Mouse (Mus musculus) liver, postnatal 0 days (tissue): Measurements from ENCODE around the gene Urod. TPM values are rescaled to one million over a fixed set of nuclear protein-coding genes. Genes with fewer than 3 reads are reported as not detected.
A peak's percentile ranks its signal among the peaks of the same experiment; 100 is the strongest.

ENCODE experiments used
- ATAC-seq: fragments of 200-750 bp; cut with Nextera tagmentation; 2 replicates; pipeline ENCODE4 v1.8.0; 2017; ENCODE audit warnings: mild to moderate bottlenecking, moderate library complexity
- DNase-seq: peaks from one replicate; pipeline ENCODE4 v3.0.0-alpha.2; 2016
- H3K27ac ChIP-seq: fragments of 300-500 bp; sonication (generic); 2 replicates; pipeline ENCODE4 v1.5.1; 2014; ENCODE audit warnings: antibody characterized with exemption, moderate library complexity, mild to moderate bottlenecking, low read depth
- H3K27me3 ChIP-seq: fragments of 300-500 bp; sonication (generic); 2 replicates; pipeline ENCODE4 v1.6.1; 2014; ENCODE audit warnings: low read length, control low read depth, mixed read lengths; ENCODE audit not compliant: insufficient read depth
- H3K36me3 ChIP-seq: fragments of 300-500 bp; sonication (generic); replicated peaks from 2 replicates; pipeline ENCODE4 v1.6.1; 2014; ENCODE audit warnings: mild to moderate bottlenecking, control low read depth, low read length, moderate library complexity, mixed read lengths; ENCODE audit not compliant: insufficient read depth
- H3K4me1 ChIP-seq: fragments of 300-500 bp; sonication (generic); 2 replicates; pipeline ENCODE4 v1.6.1; 2014; ENCODE audit warnings: antibody characterized with exemption, mild to moderate bottlenecking, control low read depth; ENCODE audit not compliant: insufficient read depth
- H3K4me2 ChIP-seq: fragments of 300-500 bp; sonication (generic); 2 replicates; pipeline ENCODE4 v1.6.1; 2014; ENCODE audit warnings: low read depth, mild to moderate bottlenecking, low read length, moderate library complexity, mixed read lengths
- H3K4me3 ChIP-seq: fragments of 300-500 bp; sonication (generic); 2 replicates; pipeline ENCODE4 v1.5.1; 2014; ENCODE audit warnings: low read depth, low read length
- H3K9ac ChIP-seq: fragments of 300-500 bp; sonication (generic); replicated peaks from 2 replicates; pipeline ENCODE4 v1.6.1; 2014; ENCODE audit warnings: mild to moderate bottlenecking, moderate library complexity
- H3K9me3 ChIP-seq: fragments of 300-500 bp; sonication (generic); 2 replicates; pipeline ENCODE4 v1.6.1; 2016; ENCODE audit warnings: mild to moderate bottlenecking, control low read depth, low read length, mixed read lengths
- CTCF ChIP-seq: sonication (generic); IDR thresholded peaks from 2 replicates; pipeline ENCODE4 v1.5.1; 2016; ENCODE audit warnings: antibody characterized with exemption, low read depth
- EP300 ChIP-seq: IDR thresholded peaks from 2 replicates; pipeline ENCODE4 v1.6.1; 2016; ENCODE audit warnings: antibody characterized with exemption, low read depth, mild to moderate bottlenecking
- WGBS: fragments of 180-500 bp; shearing (Covaris S2); extraction: QIAGEN DNeasy Blood & Tissue Kit; methylation state at CpG from one replicate; pipeline ENCODE4 v1.1.7; 2014; ENCODE audit not compliant: insufficient replicate concordance; 5-methylcytosine and 5-hydroxymethylcytosine counted together
- polyA plus RNA-seq: library from polyadenylated mRNA; unstranded; fragments of >200 nt; fragmentation: Nextera tagmentation; extraction: Ambion mirVana; gene quantifications from 2 replicates; pipeline ENCODE4 v1.2.1, GENCODE M21; 2015

Urod gene
- 245 and 255 TPM in 2 replicates for polyA plus RNA-seq

DNA sequence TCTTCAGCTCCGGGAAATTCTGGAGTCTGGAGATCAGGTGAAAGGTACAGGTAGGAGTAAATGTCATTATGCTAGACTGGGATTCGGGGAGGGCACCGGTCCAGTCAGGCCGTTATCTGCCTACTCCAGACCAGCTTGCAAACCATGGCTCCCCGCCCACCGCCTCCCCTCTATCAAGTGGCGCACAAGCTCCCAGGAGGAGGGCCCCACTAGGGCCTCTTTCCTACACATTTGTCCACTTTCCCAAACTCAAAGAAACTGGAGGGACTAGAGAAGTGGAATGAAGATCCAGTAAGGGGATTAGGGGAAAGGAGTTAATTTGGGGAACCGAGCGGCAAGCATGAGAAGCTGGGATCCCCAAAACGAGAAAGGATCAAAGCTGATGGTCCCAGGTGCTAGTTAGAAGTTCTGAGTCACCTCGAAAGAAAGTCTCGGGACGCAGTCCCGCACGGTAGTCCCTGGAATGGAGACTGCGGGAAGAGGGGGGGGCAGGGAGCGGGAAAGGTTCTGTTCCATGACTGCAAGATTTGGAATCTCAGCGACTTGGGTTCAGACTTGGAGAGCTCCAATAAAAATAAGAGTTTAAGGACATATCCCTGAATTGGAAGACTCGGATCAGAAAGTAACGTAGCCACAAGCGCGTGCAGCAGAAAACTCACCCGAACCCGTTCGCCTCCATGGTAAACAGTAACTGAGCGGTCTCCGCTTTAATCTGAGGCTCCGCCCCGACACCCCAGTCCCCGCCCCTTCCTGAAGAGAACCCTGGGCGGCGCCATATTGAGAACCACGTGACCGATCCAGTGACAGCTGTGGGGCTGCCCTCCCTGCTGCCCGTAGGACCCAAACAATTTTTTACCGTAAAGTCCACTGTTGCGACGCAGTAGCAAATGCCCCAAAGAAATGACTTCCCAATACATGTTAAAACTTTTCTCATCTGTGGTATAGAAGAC, at the start of gene Urod:
TSS of gene Urod (minus strand) at position 742 of the 950 bp plus-strand sequence.
- ATAC-seq (peak; percentile 92), DNase-seq (peak; percentile 96)
- under 1% methylated on average over 38 of the region's 38 CpGs for WGBS
- no peaks in the 10 kb centered on the region for H3K9me3 ChIP-seq
- H3K36me3 ChIP-seq = peaks cover 41% of the 10 kb centered on the region
- peak within 1 kb of the TSS; percentile 91 for H3K27ac ChIP-seq
- H3K4me1 ChIP-seq = peaks cover 24% of the 10 kb centered on the region
- H3K9ac ChIP-seq = peak within 1 kb of the TSS; percentile 96
- peak within 1 kb of the TSS; percentile 99 for H3K4me3 ChIP-seq
- TF ChIP-seq EP300 (peak; percentile 91), CTCF (peak; percentile 12; the same call in 1 of the 2 replicates)
- H3K4me2 ChIP-seq = peak within 1 kb of the TSS; percentile 98
- no peaks in the 10 kb centered on the region for H3K27me3 ChIP-seq

DNA sequence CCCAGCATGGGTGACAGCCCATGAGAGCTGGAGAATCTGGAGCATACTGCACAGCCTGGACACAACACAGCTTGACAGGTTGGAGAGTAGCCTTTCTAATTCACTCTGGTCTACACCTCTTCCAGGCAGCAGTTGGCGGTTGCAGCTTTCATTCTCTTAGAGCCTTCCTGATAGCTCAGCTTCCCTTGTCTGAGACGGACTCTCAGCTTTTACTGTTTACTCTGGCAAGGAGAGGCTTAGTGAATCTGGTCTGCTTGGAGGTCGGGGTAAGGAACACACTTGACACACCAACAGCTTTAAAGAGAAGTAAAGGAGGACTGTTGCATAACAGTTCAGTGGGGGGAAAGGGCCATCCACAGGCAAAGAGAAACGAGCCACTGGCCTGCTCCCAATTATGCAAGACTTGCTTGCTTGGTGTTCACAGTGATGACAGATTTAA, 47.1 kb upstream of the Urod start:
- H3K9me3 ChIP-seq = no peaks in the 10 kb centered on the region
- H3K4me3 ChIP-seq = no peak overlapping the region
- H3K36me3 ChIP-seq = 0 out of 2 replicates have a peak, but pooled peaks cover 2% of the 10 kb centered on the region
- 0 out of 2 replicates have a peak overlapping the region, but pooled peaks have one; percentile 8 for H3K9ac ChIP-seq
- 0 out of 2 replicates have a peak overlapping the region, but pooled peaks have one; percentile 34 for H3K4me2 ChIP-seq
- peak overlapping the region; percentile 75 for H3K27ac ChIP-seq
- 28% methylated on average over 4 of the region's 4 CpGs for WGBS
- ATAC-seq = peak; percentile 78
- no peaks in the 10 kb centered on the region for H3K27me3 ChIP-seq
- DNase-seq = peak; percentile 59
- no peak for TF ChIP-seq CTCF
- 0 out of 2 replicates have a peak, but pooled peaks have one; percentile 32 for TF ChIP-seq EP300
- peaks cover 10% of the 10 kb centered on the region for H3K4me1 ChIP-seq

DNA sequence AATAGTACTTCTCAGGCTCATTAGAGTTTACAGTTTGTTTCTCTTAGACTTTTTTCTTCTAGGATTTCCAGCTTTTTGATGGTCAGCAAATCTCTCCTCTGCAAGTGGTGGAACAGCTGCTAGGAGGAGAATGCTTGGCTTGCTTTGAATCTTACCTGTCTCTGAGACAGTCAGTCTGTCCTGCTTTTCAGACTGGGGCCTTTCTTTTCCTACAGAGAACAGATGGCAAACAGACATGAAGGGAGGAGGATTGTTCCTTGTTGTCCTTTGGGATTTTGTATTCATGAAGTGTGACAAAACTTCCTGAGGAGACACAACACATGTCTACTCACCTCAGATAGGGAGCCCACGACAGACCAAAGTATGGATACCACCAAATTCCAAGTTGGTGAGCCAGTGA, 46.6 kb upstream of the Urod start:
- DNase-seq (no peak), ATAC-seq (no peak)
- TF ChIP-seq CTCF (no peak), EP300 (no peak)
- Histone ChIP-seq H3K36me3 (0 out of 2 replicates have a peak, but pooled peaks cover 2% of the 10 kb centered on the region), H3K9ac (0 out of 2 replicates have a peak overlapping the region, but pooled peaks have one; percentile 8), H3K4me1 (peaks cover 10% of the 10 kb centered on the region), H3K4me2 (no peak overlapping the region), H3K27ac (peak overlapping the region; percentile 75), H3K4me3 (no peak overlapping the region), H3K9me3 (no peaks in the 10 kb centered on the region), H3K27me3 (no peaks in the 10 kb centered on the region)
- WGBS = 45% methylated on average over 1 of the region's 1 CpGs

DNA sequence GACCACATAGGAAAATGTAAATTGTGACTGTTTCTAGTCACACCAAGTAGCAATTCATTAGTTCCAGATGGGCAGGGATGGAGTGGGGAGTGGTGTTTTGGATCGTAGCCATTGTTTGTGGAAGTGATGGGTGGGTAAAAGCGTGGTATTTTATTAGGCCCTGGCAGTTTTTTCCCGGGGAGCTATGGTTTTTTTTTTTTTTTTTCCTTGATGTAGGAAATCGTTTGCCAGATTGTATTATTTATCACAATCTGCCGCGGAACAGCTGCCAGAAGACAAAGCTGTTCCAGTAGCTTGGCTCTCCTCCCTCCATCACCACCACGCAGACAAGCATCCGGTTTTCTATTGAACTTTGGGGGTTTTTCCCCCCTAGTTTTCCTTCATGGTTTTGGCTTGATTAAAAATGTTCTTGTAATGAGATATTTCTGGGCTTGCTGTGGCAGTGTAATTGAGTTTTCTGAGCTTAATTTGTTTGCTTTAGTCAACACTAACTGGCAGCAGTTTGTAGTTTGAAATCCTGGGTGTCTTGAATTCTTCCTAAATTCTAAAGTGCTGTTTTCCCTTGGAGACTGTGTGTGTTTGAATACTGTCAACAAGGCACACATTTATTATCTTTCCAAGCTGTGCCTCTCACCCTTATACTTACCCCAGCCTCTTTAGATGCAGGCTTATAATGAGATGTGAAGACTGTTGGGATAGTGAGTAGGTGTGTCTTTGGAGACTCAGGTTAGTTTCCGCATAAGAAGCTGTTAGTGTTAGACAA, 45.9 kb upstream of the Urod start:
- Histone ChIP-seq H3K4me1 (peaks cover 10% of the 10 kb centered on the region), H3K4me2 (no peak overlapping the region), H3K36me3 (0 out of 2 replicates have a peak, but pooled peaks cover 2% of the 10 kb centered on the region), H3K9me3 (no peaks in the 10 kb centered on the region), H3K27me3 (no peaks in the 10 kb centered on the region), H3K27ac (0 out of 2 replicates have a peak overlapping the region, but pooled peaks have one; percentile 11), H3K4me3 (no peak overlapping the region), H3K9ac (no peak overlapping the region)
- 70% methylated on average over 9 of the region's 9 CpGs for WGBS
- TF ChIP-seq EP300 = no peak
- no peak for DNase-seq
- no peak for ATAC-seq

DNA sequence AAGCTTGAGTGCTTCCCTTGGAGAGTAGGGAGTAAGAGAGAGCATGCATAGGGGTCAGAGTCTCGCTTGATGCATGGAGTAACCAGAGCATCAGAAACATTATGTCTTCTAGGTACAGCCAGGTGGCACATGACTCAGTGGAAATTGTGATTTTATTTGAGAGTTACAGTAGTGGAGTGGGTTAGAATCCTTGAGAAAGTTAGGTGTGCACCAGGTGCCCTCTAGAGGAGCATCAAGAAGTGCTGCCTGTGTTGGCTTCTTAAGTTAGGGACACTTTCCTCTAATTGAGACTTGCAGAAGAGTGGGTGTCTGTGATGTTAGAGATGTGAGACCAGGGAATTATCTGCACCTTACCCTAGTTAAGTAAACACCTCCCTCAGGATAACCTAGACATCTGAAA, 36.9 kb upstream of the Urod start:
- Histone ChIP-seq H3K4me1 (no peaks in the 10 kb centered on the region), H3K27ac (no peak overlapping the region), H3K9ac (no peak overlapping the region), H3K27me3 (no peaks in the 10 kb centered on the region), H3K4me2 (no peak overlapping the region), H3K36me3 (peaks cover 10% of the 10 kb centered on the region; the same call in 1 of the 2 replicates), H3K9me3 (no peaks in the 10 kb centered on the region), H3K4me3 (no peak overlapping the region)
- WGBS = 89% methylated on average over 1 of the region's 1 CpGs
- DNase-seq (no peak), ATAC-seq (no peak)
- no peak for TF ChIP-seq EP300
- peak; percentile 42 for TF ChIP-seq CTCF

DNA sequence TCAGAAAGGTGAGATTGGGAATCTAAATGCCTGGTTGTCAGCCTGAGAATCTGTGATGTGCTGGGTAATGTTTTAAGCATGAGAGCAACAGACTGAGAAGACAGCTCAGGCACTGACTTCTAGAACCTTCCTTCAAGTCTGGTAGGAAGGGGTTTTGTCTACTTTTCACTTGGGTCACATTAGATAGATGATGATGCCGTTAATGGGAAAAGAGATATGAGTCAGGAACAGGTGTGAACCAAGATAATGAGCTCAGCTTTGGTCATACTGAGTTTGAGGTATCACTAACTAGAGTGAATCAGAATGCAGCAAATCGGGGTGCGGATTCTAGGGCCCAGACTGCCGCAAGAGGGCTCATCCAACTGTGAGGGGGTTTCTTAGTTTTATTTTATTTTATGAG, 29.3 kb upstream of the Urod start:
- Histone ChIP-seq H3K4me2 (no peak overlapping the region), H3K9me3 (no peaks in the 10 kb centered on the region), H3K4me1 (peaks cover 5% of the 10 kb centered on the region; the same call in 1 of the 2 replicates), H3K9ac (no peak overlapping the region), H3K36me3 (peaks cover 4% of the 10 kb centered on the region; the same call in 1 of the 2 replicates), H3K27me3 (no peaks in the 10 kb centered on the region), H3K4me3 (no peak overlapping the region), H3K27ac (no peak overlapping the region)
- 84% methylated on average over 4 of the region's 4 CpGs for WGBS
- ATAC-seq (no peak), DNase-seq (no peak)
- TF ChIP-seq EP300 (no peak), CTCF (no peak)
